Mouse (Mus musculus) forebrain, embryonic 15.5 days (tissue): ENCODE data around the gene Gpsm2. TPM values are rescaled to one million over a fixed set of nuclear protein-coding genes. Genes with fewer than 3 reads are reported as not detected.
A peak's percentile ranks its signal among the peaks of the same experiment; 100 is the strongest.

Experiments
- ATAC-seq: fragments of 200-750 bp; cut with Nextera tagmentation; replicated peaks from 2 replicates; pipeline ENCODE4 v1.8.0; 2017; ENCODE audit warnings: mild to moderate bottlenecking, moderate TSS enrichment, moderate library complexity
- H3K27ac ChIP-seq: fragments of 300-500 bp; sonication (generic); replicated peaks from 2 replicates; pipeline ENCODE4 v1.5.1; 2015; ENCODE audit warnings: mild to moderate bottlenecking, inconsistent platforms
- H3K27me3 ChIP-seq: fragments of 300-500 bp; sonication (generic); 2 replicates; pipeline ENCODE4 v1.6.1; 2015; ENCODE audit warnings: inconsistent platforms
- H3K36me3 ChIP-seq: fragments of 300-500 bp; sonication (generic); 2 replicates; pipeline ENCODE4 v1.6.1; 2015; ENCODE audit warnings: mild to moderate bottlenecking, inconsistent platforms
- H3K4me1 ChIP-seq: fragments of 300-500 bp; sonication (generic); 2 replicates; pipeline ENCODE4 v1.6.1; 2015; ENCODE audit warnings: inconsistent platforms
- H3K4me2 ChIP-seq: fragments of 300-500 bp; sonication (generic); replicated peaks from 2 replicates; pipeline ENCODE4 v1.6.1; 2015; ENCODE audit warnings: mild to moderate bottlenecking, inconsistent platforms
- H3K4me3 ChIP-seq: fragments of 300-500 bp; sonication (generic); 2 replicates; pipeline ENCODE4 v1.5.1; 2015; ENCODE audit warnings: mild to moderate bottlenecking, inconsistent platforms
- H3K9ac ChIP-seq: fragments of 300-500 bp; sonication (generic); replicated peaks from 2 replicates; pipeline ENCODE4 v1.6.1; 2015; ENCODE audit warnings: mild to moderate bottlenecking, inconsistent platforms
- H3K9me3 ChIP-seq: fragments of 300-500 bp; sonication (generic); 2 replicates; pipeline ENCODE4 v1.6.1; 2016; ENCODE audit warnings: inconsistent platforms
- WGBS: fragments of 180-500 bp; shearing (Covaris S2); methylation state at CpG from one replicate; pipeline ENCODE4 v1.1.7; 2015; ENCODE audit warnings: mixed read lengths; 5-methylcytosine and 5-hydroxymethylcytosine counted together
- polyA plus RNA-seq: library from polyadenylated mRNA; unstranded; fragments of >200 nt; fragmentation: Nextera tagmentation; extraction: Ambion mirVana; gene quantifications from 2 replicates; pipeline ENCODE4 v1.2.1, GENCODE M21; 2015

The Gpsm2 gene
- polyA plus RNA-seq = 38.6 and 43.3 TPM in 2 replicates

- H3K9ac ChIP-seq = peak within 1 kb of the TSS; percentile 80
- peak within 1 kb of the TSS; percentile 53 for H3K4me2 ChIP-seq
- peak within 1 kb of the TSS; percentile 87 for H3K27ac ChIP-seq
- under 1% methylated on average over 46 of the region's 53 CpGs for WGBS
- H3K9me3 ChIP-seq = no peaks in the 10 kb centered on the region
- H3K4me1 ChIP-seq = peaks cover 24% of the 10 kb centered on the region
- no peaks in the 10 kb centered on the region for H3K36me3 ChIP-seq
- no peaks in the 10 kb centered on the region for H3K27me3 ChIP-seq
- peak; percentile 99 for ATAC-seq
- peak within 1 kb of the TSS; percentile 75 for H3K4me3 ChIP-seq
Observed at GRCm38 (mm10) chr3:108722036-108722872, at the start of gene Gpsm2. TSS of gene Gpsm2 (minus strand) at chr3:108722309.

- Histone ChIP-seq H3K4me2 (no peak overlapping the region), H3K4me1 (peaks cover 6% of the 10 kb centered on the region; the same call in 1 of the 2 replicates), H3K4me3 (no peak overlapping the region), H3K9ac (no peak overlapping the region), H3K27ac (no peak overlapping the region), H3K9me3 (no peaks in the 10 kb centered on the region), H3K27me3 (no peaks in the 10 kb centered on the region), H3K36me3 (no peaks in the 10 kb centered on the region)
- peak; percentile 74 for ATAC-seq
- WGBS = 27% methylated on average over 6 of the region's 6 CpGs
Observed at GRCm38 (mm10) chr3:108770725-108771368, 48.7 kb upstream of the Gpsm2 start.

- no peak overlapping the region for H3K4me3 ChIP-seq
- H3K36me3 ChIP-seq = no peaks in the 10 kb centered on the region
- H3K9me3 ChIP-seq = no peaks in the 10 kb centered on the region
- peaks cover 6% of the 10 kb centered on the region; the same call in 1 of the 2 replicates for H3K4me1 ChIP-seq
- no peak overlapping the region for H3K4me2 ChIP-seq
- 93% methylated on average over 6 of the region's 6 CpGs for WGBS
- H3K9ac ChIP-seq = no peak overlapping the region
- ATAC-seq = no peak
- no peak overlapping the region for H3K27ac ChIP-seq
- H3K27me3 ChIP-seq = no peaks in the 10 kb centered on the region
Observed at GRCm38 (mm10) chr3:108769547-108769946, 47.4 kb upstream of the Gpsm2 start.

GRCm38 (mm10) chr3:108767416-108767815 is 45.3 kb upstream of the Gpsm2 start:
- H3K4me1 ChIP-seq = peaks cover 6% of the 10 kb centered on the region; the same call in 1 of the 2 replicates
- WGBS = 88% methylated on average over 10 of the region's 10 CpGs
- no peaks in the 10 kb centered on the region for H3K36me3 ChIP-seq
- ATAC-seq = no peak
- H3K9ac ChIP-seq = no peak overlapping the region
- H3K27me3 ChIP-seq = no peaks in the 10 kb centered on the region
- H3K27ac ChIP-seq = no peak overlapping the region
- no peak overlapping the region for H3K4me2 ChIP-seq
- H3K4me3 ChIP-seq = no peak overlapping the region
- no peaks in the 10 kb centered on the region for H3K9me3 ChIP-seq

- Histone ChIP-seq H3K4me3 (no peak overlapping the region), H3K4me1 (peaks cover 6% of the 10 kb centered on the region; the same call in 1 of the 2 replicates), H3K9ac (no peak overlapping the region), H3K36me3 (no peaks in the 10 kb centered on the region), H3K27me3 (no peaks in the 10 kb centered on the region), H3K9me3 (no peaks in the 10 kb centered on the region), H3K4me2 (no peak overlapping the region), H3K27ac (no peak overlapping the region)
- no peak for ATAC-seq
- WGBS = 91% methylated on average over 7 of the region's 7 CpGs
Observed at GRCm38 (mm10) chr3:108766943-108767342, 44.8 kb upstream of the Gpsm2 start.

- WGBS = 90% methylated on average over 7 of the region's 7 CpGs
- Histone ChIP-seq H3K27me3 (no peaks in the 10 kb centered on the region), H3K4me2 (no peak overlapping the region), H3K4me3 (no peak overlapping the region), H3K9me3 (no peaks in the 10 kb centered on the region), H3K9ac (no peak overlapping the region), H3K4me1 (peaks cover under 1% of the 10 kb centered on the region; the same call in 1 of the 2 replicates), H3K36me3 (no peaks in the 10 kb centered on the region), H3K27ac (no peak overlapping the region)
- no peak for ATAC-seq
Observed at GRCm38 (mm10) chr3:108765476-108765875, 43.4 kb upstream of the Gpsm2 start.

GRCm38 (mm10) chr3:108764976-108765375 is 42.9 kb upstream of the Gpsm2 start:
- Histone ChIP-seq H3K4me3 (no peak overlapping the region), H3K27me3 (no peaks in the 10 kb centered on the region), H3K27ac (no peak overlapping the region), H3K9ac (no peak overlapping the region), H3K4me2 (no peak overlapping the region), H3K36me3 (no peaks in the 10 kb centered on the region), H3K9me3 (no peaks in the 10 kb centered on the region), H3K4me1 (no peaks in the 10 kb centered on the region)
- no peak for ATAC-seq
- 41% methylated on average over 7 of the region's 7 CpGs for WGBS

GRCm38 (mm10) chr3:108763691-108764090 is 41.6 kb upstream of the Gpsm2 start:
- no peaks in the 10 kb centered on the region for H3K9me3 ChIP-seq
- H3K27me3 ChIP-seq = no peaks in the 10 kb centered on the region
- H3K9ac ChIP-seq = no peak overlapping the region
- WGBS = 69% methylated on average over 2 of the region's 2 CpGs
- no peak overlapping the region for H3K27ac ChIP-seq
- no peak overlapping the region for H3K4me2 ChIP-seq
- no peaks in the 10 kb centered on the region for H3K4me1 ChIP-seq
- no peak for ATAC-seq
- H3K36me3 ChIP-seq = no peaks in the 10 kb centered on the region
- H3K4me3 ChIP-seq = no peak overlapping the region

- H3K9me3 ChIP-seq = no peaks in the 10 kb centered on the region
- no peak overlapping the region for H3K27ac ChIP-seq
- H3K4me2 ChIP-seq = no peak overlapping the region
- no peaks in the 10 kb centered on the region for H3K36me3 ChIP-seq
- no peaks in the 10 kb centered on the region for H3K27me3 ChIP-seq
- no peak overlapping the region for H3K9ac ChIP-seq
- no peak overlapping the region for H3K4me3 ChIP-seq
- WGBS = 76% methylated on average over 7 of the region's 7 CpGs
- H3K4me1 ChIP-seq = no peaks in the 10 kb centered on the region
- ATAC-seq = 0 out of 2 replicates have a peak, but pooled peaks have one; percentile 46
Observed at GRCm38 (mm10) chr3:108762597-108763111, 40.5 kb upstream of the Gpsm2 start.

- no peak overlapping the region for H3K9ac ChIP-seq
- H3K27me3 ChIP-seq = no peaks in the 10 kb centered on the region
- H3K4me2 ChIP-seq = no peak overlapping the region
- H3K4me3 ChIP-seq = no peak overlapping the region
- 84% methylated on average over 11 of the region's 11 CpGs for WGBS
- H3K27ac ChIP-seq = no peak overlapping the region
- H3K36me3 ChIP-seq = no peaks in the 10 kb centered on the region
- ATAC-seq = no peak
- H3K4me1 ChIP-seq = no peaks in the 10 kb centered on the region
- H3K9me3 ChIP-seq = no peaks in the 10 kb centered on the region
Observed at GRCm38 (mm10) chr3:108759566-108760420, 37.7 kb upstream of the Gpsm2 start.

GRCm38 (mm10) chr3:108757570-108757969 is 35.5 kb upstream of the Gpsm2 start:
- WGBS = 66% methylated on average over 9 of the region's 9 CpGs
- Histone ChIP-seq H3K27me3 (no peaks in the 10 kb centered on the region), H3K9ac (no peak overlapping the region), H3K4me3 (no peak overlapping the region), H3K9me3 (no peaks in the 10 kb centered on the region), H3K4me2 (no peak overlapping the region), H3K27ac (no peak overlapping the region), H3K4me1 (no peaks in the 10 kb centered on the region), H3K36me3 (no peaks in the 10 kb centered on the region)
- no peak for ATAC-seq
